Mouse (Mus musculus) cerebellum, adult 2 months (tissue): Measurements from ENCODE around the gene Rplp2.

Experiments used
- CTCF ChIP-seq: fragments of 200-500 bp; IDR thresholded peaks from 2 replicates; pipeline ENCODE4 v1.5.1; 2011; ENCODE audit warnings: low read depth, mild to moderate bottlenecking, control low read depth, low read length, moderate library complexity, borderline replicate concordance; ENCODE audit not compliant: insufficient read depth
- POLR2A ChIP-seq: fragments of 200-500 bp; IDR thresholded peaks from 2 replicates; pipeline ENCODE4 v1.6.1; 2011; ENCODE audit warnings: low read length, control low read depth, borderline replicate concordance; ENCODE audit not compliant: insufficient read depth

DNA sequence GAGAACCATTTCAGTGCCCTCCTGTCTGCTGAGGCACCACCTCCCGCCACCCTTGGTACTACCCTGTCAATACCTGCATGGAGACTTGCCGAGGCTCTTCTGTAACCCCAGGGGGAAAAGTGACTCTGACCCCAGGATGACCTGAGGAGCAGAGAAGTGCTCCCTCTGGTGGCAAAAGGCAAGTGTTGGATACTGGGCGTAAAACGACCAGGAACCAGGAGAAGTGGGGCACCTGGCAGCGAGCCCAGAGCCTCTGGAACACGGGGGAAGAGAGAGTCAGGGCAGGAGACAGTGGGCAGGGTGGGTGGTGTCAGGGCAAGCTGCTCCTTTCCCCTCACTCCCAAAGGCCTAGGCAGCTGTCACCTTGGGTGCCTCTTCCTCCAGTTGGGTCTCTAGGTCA lies 6.6 kb upstream of the Rplp2 start:
- TF ChIP-seq CTCF (peak; percentile 80), POLR2A (no peak)
